Mouse (Mus musculus) central nervous system, embryonic 11.5 days (tissue): ENCODE results near the gene Ehmt2. TPM values are rescaled to one million over a fixed set of nuclear protein-coding genes. Genes with fewer than 3 reads are reported as not detected.

Source experiments
- polyA plus RNA-seq: library from polyadenylated mRNA; depleted of rRNA; stranded (reverse); fragments of >200 nt; gene quantifications from 2 replicates; pipeline ENCODE4 v1.2.3, GENCODE M21; 2012; rRNA removed

Gene Ehmt2
- 218 and 222 TPM in 2 replicates for polyA plus RNA-seq

DNA sequence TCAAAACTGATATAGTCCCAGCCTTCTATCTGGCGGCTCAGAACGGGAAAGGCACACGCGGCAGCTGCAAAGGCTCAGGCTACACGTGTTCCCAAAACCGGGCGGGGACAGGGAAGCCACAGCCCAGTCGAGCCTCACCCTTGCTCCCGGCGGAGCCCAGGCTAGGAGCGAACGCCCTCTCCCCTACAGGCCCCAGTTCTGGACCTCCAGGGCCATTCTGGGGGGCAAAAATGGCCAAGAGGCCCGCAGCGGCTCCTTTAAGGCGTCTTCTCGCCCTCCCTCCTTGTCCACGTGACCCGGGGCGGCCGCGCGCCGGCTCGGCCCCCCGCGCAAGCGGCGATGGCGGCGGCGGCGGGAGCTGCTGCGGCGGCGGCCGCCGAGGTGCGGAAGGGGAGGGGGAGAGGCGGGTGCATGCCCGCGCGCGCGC lies at the start of gene Ehmt2, which contains the start of gene C2:
Gene Ehmt2, plus strand, starts transcription at position 310 of the 427 bp plus-strand sequence.
Gene C2, minus strand, starts transcription at position 106 of the 427 bp plus-strand sequence.

DNA sequence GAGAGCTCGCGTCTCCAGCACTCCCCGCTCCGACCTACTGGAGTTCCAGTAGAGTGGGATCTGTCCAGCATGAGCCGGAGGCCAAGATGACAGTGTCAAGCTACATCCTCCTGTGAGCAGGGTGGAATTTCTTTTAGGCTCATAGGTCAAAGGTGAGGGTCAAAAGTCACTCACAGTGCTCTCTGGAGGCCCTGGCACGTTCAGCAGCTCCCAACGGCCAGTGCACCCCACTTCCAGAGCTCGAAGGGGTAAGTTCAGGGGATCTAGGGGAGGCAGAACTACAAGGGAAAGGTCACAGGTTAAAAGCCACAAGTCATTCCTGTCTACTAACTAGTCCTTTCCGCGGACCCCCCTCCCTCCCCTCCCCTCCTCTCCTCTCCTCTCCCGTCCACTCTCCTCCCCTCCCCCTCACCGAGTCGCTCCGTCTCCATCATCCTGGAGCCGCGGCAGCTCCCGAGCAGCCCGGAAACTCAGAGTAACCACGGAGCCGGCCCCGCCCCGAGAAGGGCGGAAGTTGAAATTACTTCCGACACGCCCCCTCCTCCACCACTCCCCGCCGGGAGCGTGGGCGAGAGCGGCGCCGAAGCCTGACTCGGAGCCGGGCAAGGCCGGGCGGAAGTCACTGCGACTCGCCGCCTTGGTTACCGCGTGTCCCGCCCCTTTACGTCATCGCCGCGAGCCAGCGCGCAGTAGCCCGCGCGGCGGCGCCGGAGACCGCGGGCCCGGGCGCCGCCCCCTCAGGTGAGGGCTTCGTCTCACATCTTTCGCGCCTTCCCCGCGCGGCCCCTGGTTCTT lies 48.4 kb upstream of the Ehmt2 start, which contains the start of the genes Skiv2l and Nelfe:
Gene Skiv2l, minus strand, starts transcription at position 489 of the 795 bp plus-strand sequence.
Gene Nelfe, plus strand, starts transcription at position 670 of the 795 bp plus-strand sequence.

DNA sequence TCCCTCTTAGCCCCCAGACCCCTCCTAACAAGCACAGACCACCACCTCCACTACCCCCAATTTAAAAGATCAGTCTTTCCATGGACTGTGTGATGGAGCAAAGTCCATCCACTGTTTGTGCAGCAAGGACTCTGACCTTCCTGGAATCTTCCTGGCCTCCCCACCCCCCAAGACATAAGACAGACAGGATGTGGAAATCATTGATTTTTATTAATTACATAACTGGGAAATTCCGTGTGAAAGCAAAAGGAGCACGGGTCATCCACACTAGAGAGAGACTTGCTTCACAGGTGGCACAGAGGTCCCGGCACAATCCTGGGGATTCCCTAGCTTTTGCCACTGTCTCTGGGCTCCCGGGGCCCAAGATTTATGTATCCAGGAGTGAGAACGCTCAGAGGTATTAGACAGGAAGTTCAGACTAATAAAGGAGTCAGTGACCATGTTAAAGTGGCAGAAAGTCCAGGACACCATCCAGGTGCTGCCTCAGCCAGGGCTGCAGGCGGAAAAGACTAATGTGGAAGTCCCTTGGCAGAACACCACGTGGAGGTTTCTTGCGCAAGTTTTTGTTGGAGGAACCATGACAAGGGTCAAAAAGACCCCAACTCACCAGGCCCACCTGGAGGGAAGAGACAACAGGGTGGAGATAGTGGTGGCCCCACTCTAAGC lies 35.7 kb upstream of the Ehmt2 start, which contains the start of gene Cfb:
Gene Cfb, minus strand, starts transcription at position 103 of the 666 bp plus-strand sequence.

DNA sequence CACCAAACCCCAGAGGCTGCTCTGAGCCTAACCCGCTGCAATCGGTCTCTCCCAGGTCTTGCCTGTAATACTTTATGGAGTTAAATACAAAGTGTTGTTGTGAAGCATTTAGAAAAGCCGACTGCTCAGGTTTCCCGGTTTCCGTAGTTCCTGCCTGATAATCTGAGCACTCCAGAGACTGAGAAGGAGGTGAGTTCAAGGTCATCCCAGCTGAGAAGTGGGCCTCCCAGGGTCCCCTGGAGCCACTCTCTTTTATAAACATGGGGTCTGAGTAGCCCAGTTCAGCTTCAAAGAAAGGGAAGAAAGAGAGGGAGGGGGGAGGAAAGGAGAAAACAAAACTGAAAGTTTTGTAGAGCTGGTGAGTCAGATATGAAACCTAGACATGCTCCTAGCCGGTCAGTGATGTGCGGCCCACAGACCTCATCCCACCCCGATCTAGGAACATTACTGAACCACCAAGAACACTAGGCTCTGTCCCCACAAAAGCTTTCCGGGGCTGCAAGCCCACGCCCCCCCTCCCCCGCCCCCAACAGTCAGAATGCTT lies 18.9 kb upstream of the Ehmt2 start, which contains the start of gene Zbtb12:
Gene Zbtb12, plus strand, starts transcription at position 148 of the 544 bp plus-strand sequence.

DNA sequence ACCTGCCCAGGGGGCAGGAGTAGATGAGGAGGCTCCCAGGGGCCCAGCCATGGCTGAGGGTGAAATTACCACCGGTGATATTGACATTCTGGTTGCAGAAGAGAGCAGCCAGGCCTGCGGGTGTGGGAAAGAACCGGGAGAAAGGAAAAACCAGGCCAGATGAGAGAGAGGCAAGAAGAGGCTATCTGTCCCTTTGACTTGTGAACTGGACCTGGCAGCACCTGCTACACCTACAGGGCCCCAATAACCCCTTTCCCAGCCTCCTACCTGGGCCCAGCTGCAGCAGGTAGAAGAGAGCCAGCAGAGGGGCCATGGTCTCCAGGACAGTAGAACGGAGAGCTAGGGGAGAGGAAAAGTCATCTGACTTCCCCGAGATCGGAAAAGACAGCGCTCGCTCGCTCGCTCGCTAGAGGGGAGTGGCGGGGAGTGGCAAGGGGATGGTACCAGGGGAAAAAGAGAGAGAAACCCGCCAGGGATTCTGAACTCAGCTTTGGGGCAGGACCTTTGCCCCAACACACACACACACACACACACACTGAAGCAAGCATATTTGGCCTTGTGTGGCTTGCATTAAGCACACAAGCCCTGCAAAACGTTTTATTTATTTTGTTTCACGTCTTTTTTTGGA lies 16.5 kb upstream of the Ehmt2 start, which contains the start of gene Gm20547:
Gene Gm20547, minus strand, starts transcription at position 360 of the 628 bp plus-strand sequence.

DNA sequence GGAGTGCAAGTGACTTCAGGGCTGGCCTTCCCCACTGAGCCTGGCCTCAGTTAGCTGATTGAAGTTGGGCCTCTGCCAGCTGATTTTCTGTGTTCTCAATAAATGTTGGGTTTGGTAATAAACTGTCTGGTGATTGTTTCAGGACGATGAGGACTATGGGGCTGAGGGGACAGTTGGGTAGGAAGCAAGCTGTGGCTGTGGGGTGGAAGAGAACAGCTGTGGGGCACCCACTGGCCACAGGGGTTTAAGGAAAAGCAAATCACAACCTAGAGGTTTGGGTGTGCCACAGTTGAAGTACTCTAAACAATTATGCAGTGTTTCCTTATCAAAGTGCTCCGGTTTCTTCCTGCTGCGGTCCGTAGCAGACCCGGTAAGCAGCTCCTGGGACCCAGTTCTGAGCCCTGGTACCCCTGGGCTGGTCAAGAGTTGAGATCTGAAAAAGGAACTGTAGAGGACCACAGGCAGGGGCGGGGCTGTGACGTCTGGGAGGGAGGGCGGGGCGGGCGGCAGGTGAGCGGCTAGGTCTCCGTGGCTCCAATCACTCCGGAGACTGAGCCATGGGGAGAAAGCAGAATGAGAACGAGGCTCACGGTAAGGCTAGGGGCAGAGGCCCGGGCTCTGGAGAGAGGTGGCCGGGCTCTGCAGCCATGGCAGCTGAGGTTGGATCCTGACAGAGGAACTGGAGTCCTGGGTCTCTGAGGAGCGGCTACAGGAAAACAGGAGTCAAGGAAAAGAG lies 15.8 kb downstream of the Ehmt2 start, which contains the start of gene Slc44a4:
Gene Slc44a4, plus strand, starts transcription at position 537 of the 736 bp plus-strand sequence.

DNA sequence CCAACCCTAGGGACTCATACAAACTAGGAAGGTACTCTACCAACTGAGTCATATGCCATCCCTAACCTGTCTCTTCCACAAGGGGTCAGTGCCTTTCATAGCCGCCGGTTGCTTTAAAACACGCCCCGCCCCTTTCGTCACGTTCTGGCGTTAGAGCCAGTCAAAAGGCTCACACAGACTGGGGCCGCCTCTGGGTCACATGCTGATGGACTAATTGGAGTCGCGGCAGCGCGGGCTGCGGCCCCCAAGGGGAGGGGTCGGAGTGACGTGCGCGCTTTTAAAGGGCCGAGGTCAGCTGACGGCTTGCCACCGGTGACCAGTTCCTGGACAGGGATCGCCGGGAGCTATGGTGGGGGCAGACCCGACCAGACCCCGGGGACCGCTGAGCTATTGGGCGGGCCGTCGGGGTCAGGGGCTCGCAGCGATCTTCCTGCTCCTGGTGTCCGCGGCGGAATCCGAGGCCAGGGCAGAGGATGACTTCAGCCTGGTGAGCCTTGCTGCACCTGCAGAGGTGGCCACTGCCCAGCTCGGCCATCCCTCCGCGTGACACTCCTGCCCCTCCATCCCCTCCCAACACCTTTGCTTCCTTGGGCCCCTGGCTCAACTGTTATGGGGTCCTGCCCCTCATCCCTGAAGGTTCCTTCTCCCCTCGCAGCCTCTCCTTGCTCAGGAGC lies 32.9 kb downstream of the Ehmt2 start, which contains the start of gene Neu1:
Gene Neu1, plus strand, starts transcription at position 193 of the 674 bp plus-strand sequence.

DNA sequence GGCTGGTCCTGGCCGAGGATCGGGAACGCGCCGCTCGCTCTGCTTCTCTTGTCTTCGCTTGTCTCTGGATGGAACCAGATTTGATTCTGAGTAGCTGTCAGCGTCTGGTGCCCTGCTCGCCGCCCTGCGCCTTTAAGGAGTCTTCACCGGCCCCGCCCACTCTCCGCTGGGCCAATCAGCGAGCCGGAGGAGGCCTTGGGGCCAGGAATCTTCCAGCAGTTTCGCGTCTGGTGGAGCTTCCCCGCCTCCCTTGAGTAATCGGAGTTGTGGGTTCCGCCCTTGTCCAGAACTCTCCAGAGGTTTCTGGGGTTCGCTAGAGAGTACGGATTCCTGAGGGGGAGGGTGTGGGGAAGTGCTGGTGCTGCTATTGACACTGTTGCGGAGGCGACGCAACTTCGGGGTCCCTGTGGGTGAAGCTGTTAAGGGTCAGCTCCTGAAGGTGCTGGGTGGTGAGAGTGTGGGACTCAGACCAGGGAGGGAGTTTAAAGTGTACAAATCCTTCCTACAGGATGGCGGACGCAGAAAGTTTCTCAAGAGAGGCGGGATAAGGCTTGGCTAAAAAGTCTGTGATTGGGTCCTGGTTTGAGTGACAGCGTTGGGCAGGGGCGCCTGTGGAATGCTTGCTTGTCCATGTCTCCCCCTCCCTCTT lies 61.0 kb downstream of the Ehmt2 start, which contains the start of gene Hspa1b:
Gene Hspa1b, minus strand, starts transcription at position 109 of the 649 bp plus-strand sequence.

Other genes with a start within 250 kb of the Ehmt2 start
- 0.06 and 0.09 TPM in 2 replicates for gene Tnxb, start 227.9 kb upstream of the Ehmt2 start, polyA plus RNA-seq
- gene C4b, start 154.6 kb upstream of the Ehmt2 start, polyA plus RNA-seq, result 0.05 and 0.07 TPM in 2 replicates
- 0.04 TPM in 2 replicates for gene Cyp21a1, start 93.9 kb upstream of the Ehmt2 start, polyA plus RNA-seq
- 46.3 and 66.7 TPM in 2 replicates for gene Stk19, start 61.5 kb upstream of the Ehmt2 start, polyA plus RNA-seq
- 70.9 and 71.2 TPM in 2 replicates for gene Dxo, start 61.5 kb upstream of the Ehmt2 start, polyA plus RNA-seq
- gene Skiv2l, start 48.3 kb upstream of the Ehmt2 start, polyA plus RNA-seq, result 65.5 and 77.4 TPM in 2 replicates
- gene Nelfe, start 48.1 kb upstream of the Ehmt2 start, polyA plus RNA-seq, result 94.0 and 142 TPM in 2 replicates
- gene Cfb, start 36.0 kb upstream of the Ehmt2 start, polyA plus RNA-seq, result 1.9 and 6.9 TPM in 2 replicates
- gene Zbtb12, start 19.0 kb upstream of the Ehmt2 start, polyA plus RNA-seq, result 73.5 and 98.0 TPM in 2 replicates
- gene Gm20547, start 16.4 kb upstream of the Ehmt2 start, polyA plus RNA-seq, result not detected in 2 replicates
- gene C2, start 204 bp upstream of the Ehmt2 start, polyA plus RNA-seq, result 1.6 and 2.2 TPM in 2 replicates
- 0.08 and 0.11 TPM in 2 replicates for gene Slc44a4, start 16.0 kb downstream of the Ehmt2 start, polyA plus RNA-seq
- 14.5 and 15.9 TPM in 2 replicates for gene Neu1, start 32.8 kb downstream of the Ehmt2 start, polyA plus RNA-seq
- gene Hspa1b, start 60.8 kb downstream of the Ehmt2 start, polyA plus RNA-seq, result 3.0 and 3.4 TPM in 2 replicates
- gene Gm20481, start 71.4 kb downstream of the Ehmt2 start, polyA plus RNA-seq, result not detected in 2 replicates
- gene Hspa1a, start 73.7 kb downstream of the Ehmt2 start, polyA plus RNA-seq, result 1.4 and 2.2 TPM in 2 replicates
- gene Hspa1l, start 74.2 kb downstream of the Ehmt2 start, polyA plus RNA-seq, result 0.22 and 0.31 TPM in 2 replicates
- 98.3 and 206 TPM in 2 replicates for gene Lsm2, start 83.4 kb downstream of the Ehmt2 start, polyA plus RNA-seq
- gene Vars, start 102.5 kb downstream of the Ehmt2 start, polyA plus RNA-seq, result 127 and 135 TPM in 2 replicates
- gene Vwa7, start 118.1 kb downstream of the Ehmt2 start, polyA plus RNA-seq, result 0.60 and 0.76 TPM in 2 replicates
- 6.4 and 8.8 TPM in 2 replicates for gene Sapcd1, start 129.5 kb downstream of the Ehmt2 start, polyA plus RNA-seq
- gene Msh5, start 148.3 kb downstream of the Ehmt2 start, polyA plus RNA-seq, result 6.7 and 11.0 TPM in 2 replicates
- 122 and 142 TPM in 2 replicates for gene Clic1, start 151.5 kb downstream of the Ehmt2 start, polyA plus RNA-seq
- 392 and 957 TPM in 2 replicates for gene Ddah2, start 160.6 kb downstream of the Ehmt2 start, polyA plus RNA-seq
- 0.19 and 0.28 TPM in 2 replicates for gene Ly6g6c, start 166.9 kb downstream of the Ehmt2 start, polyA plus RNA-seq
- gene Mpig6b, start 167.7 kb downstream of the Ehmt2 start, polyA plus RNA-seq, result 0.67 and 0.88 TPM in 2 replicates
- 0.18 and 0.29 TPM in 2 replicates for gene Ly6g6e, start 178.4 kb downstream of the Ehmt2 start, polyA plus RNA-seq
- gene Ly6g6d, start 179.6 kb downstream of the Ehmt2 start, polyA plus RNA-seq, result 2.5 and 3.0 TPM in 2 replicates
- 0.83 and 1.1 TPM in 2 replicates for gene Ly6g6f, start 187.1 kb downstream of the Ehmt2 start, polyA plus RNA-seq
- gene Abhd16a, start 190.8 kb downstream of the Ehmt2 start, polyA plus RNA-seq, result 39.3 and 52.2 TPM in 2 replicates
- not detected in 2 replicates for gene Ly6g5c, start 209.8 kb downstream of the Ehmt2 start, polyA plus RNA-seq
- gene Ly6g5b, start 217.0 kb downstream of the Ehmt2 start, polyA plus RNA-seq, result 1.1 and 2.1 TPM in 2 replicates
- 19.6 and 31.0 TPM in 2 replicates for gene Gpank1, start 223.0 kb downstream of the Ehmt2 start, polyA plus RNA-seq
- gene Csnk2b, start 223.6 kb downstream of the Ehmt2 start, polyA plus RNA-seq, result 156 and 178 TPM in 2 replicates
- gene D17H6S53E, start 227.9 kb downstream of the Ehmt2 start, polyA plus RNA-seq, result 5.3 and 13.0 TPM in 2 replicates
- gene Apom, start 233.6 kb downstream of the Ehmt2 start, polyA plus RNA-seq, result 10.2 and 22.4 TPM in 2 replicates
- 201 and 247 TPM in 2 replicates for gene Bag6, start 236.7 kb downstream of the Ehmt2 start, polyA plus RNA-seq